Mouse (Mus musculus): ENCODE results near the gene Rpsa.

Rpsa gene

DNA sequence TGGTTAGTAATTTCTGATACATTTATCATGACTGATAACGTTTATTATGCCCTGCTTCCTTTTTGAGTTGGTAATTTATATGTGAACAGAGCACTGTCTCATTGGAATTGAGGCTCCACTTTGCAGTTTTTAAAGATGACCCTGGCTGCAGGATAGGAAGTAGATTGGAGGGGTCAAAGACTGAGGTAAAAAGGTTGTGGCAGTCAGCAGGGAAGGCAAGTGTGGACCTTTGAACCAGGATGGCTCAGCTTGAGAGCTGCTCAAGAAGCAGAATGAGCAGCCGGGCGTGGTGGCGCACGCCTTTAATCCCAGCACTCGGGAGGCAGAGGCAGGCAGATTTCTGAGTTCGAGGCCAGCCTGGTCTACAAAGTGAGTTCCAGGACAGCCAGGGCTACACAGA, 14.0 kb upstream of the Rpsa start:
- in situ Hi-C loops (cut with MseI, MboI) = no loop called here

DNA sequence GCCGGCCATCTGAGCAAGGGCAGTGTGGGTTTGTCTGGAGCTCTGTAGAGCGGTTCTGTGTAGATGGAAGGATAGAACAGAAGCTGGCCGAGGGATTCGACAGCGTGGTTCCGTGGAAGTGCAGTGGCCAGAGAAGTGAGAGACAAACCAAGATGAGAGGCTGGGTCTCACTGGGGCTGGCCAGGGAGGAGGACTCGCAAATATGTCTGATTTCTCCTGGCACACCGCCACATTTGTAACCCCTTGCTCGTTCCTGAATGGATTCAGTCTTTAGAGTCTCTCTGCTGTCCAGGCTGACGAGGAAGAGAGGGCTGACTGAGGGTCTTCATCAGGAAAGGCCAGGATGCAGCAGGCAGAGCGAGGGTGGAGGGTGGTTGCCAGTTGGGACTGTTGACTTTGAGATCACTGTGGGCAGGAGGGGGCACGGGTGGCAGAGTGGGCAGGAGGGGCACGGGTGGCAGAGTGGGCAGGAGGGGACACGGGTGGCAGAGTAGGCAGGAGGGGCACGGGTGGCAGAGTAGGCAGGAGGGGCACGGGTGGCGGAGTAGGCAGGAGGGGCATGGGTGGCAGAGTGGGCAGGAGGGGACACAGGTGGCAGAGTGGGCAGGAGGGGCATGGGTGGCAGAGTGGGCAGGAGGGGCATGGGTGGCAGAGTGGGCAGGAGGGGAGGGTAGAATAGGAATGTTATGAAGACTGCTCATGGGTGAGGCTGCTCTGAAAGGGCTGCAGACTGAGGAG, 13.3 kb upstream of the Rpsa start:
- in situ Hi-C loops (cut with MseI, MboI) = no loop called here

DNA sequence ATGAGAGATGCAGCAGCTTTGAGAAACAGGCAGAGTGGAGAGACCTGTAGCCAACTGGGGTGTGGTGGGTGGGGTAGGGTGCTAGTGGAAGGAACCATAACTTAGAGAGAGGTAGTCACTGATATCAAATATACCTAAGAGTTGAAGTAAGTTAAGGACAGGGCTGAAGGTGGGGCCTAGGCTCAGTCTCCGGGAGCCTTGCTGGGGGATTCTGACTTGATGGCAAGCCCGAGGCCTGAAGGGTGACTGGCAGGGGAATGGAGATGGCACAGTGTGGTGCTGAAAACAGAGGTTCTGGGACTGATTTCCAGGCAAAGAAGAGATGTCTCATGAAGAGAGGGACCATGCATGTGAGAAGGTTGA, 12.7 kb upstream of the Rpsa start:
- in situ Hi-C loops (cut with MseI, MboI) = no loop called here

DNA sequence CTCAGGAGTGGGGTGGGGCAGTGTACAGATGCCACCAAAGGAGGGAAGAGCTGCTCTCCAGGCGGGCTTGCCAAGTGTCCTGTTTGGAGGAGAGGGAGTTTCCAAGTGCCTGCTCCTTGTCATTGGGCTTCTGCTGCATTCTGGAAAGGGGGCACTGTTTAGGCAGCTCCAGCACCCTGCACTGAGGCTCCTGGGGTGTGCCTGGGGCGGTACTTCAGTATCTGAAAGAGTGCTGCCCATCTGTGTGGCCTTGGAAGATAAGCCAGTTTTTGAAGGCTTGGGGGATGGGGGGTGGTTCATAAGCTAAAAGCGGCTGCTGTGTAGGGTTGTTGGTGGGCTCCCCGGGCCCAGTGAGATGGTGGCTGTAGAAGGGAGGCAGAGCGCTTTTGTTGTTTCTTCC, 11.9 kb upstream of the Rpsa start:
- in situ Hi-C loops (cut with MseI, MboI) = no loop called here

DNA sequence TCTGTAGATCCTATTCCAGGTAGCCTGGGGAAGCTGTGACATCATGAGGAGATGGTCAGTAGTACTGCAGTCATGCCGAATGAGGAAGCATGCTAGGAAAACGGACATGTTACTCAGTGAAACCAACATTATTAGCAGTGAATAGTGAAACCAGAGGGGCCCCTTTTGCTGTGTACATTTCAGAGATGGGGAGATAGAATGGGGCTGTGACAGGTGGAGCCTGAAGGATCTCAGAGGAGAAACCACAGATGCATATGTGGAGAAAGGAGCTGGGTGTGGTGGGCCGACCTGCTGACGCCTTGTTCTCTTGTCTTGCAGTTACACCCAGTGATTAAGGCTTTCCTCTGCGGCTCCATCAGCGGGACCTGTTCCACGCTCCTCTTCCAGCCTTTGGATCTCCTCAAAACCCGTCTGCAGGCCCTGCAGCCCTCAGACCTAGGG, 11.3 kb upstream of the Rpsa start:
- in situ Hi-C loops (cut with MseI, MboI) = no loop called here

DNA sequence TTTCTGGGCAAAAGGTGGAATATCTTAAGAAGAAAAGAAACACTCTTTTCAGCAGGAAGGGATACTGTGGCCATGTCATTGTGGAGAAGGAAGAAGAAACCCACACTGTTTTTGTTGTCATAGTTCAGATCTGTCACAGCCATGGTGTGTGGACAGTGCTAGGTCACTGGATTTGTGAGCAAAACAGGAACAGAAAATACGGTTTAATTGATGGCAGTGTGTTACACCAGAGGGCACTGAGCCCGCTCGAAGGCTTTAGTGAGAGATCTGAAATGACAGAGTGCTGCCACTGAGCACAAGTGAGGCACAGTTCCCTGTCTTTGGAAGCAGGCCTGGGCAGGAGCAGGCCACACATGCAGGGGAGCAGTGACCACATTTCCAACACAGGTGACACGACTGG, 9.3 kb upstream of the Rpsa start:
- in situ Hi-C loops (cut with MseI, MboI) = no loop called here

DNA sequence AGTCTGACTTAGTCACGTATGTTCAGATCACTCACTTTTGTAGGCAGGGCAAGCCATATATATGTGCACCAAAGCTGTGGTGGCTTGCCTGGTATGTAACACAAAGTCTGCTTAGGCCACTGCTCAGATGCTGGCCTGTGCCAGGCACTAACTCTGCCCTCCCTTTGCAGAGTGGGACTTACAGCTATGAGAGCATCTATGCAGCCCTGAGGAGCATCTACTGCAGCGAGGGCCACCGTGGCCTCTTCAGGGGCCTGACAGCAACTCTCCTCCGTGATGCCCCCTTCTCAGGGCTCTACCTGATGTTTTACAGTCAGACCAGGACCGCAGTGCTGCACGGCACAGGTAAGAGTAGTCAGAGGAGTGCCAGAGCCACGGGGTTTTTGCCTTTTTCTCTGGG, 7.0 kb upstream of the Rpsa start:
- in situ Hi-C loops (cut with MseI, MboI) = no loop called here

DNA sequence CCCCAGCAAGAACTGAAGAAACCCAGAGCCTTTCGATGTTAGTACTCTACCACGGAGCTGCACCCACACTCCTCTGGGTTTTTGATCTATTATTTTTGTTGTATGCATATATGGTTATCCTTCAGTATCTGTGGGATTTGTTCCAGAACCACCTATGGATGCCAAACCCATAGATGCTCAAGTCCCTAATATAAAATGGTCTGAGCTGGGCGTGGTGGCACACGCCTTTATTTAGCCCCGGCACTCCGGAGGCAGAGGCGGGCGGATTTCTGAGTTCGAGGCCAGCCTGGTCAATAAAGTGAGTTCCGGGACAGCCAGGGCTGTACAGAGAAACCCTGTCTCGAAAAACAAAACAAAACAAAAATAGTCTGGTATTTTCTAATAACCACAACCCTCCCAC, 621 bp upstream of the Rpsa start:
- in situ Hi-C loops (cut with MseI, MboI) = no loop called here

DNA sequence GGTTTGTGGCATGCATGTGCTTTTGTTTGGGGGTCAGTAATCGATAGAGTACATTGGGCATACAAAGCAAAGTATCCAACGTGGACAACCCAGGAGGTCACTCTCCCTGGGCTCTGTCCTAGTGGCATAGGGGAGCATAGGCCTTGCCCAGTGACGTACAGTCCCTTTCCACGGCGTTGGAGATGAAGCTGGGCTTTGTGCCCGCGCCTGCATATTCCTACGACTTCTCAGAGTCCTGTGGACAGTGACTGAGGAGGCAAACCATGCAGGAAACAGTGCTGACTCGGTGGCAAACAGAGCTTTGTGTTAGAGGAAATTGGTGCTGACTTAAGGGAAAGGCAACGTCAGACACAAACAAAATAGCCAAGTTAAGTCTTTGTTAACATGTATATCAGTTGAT, 1.8 kb downstream of the Rpsa start:
- in situ Hi-C loops (cut with MseI, MboI) = no loop called here

DNA sequence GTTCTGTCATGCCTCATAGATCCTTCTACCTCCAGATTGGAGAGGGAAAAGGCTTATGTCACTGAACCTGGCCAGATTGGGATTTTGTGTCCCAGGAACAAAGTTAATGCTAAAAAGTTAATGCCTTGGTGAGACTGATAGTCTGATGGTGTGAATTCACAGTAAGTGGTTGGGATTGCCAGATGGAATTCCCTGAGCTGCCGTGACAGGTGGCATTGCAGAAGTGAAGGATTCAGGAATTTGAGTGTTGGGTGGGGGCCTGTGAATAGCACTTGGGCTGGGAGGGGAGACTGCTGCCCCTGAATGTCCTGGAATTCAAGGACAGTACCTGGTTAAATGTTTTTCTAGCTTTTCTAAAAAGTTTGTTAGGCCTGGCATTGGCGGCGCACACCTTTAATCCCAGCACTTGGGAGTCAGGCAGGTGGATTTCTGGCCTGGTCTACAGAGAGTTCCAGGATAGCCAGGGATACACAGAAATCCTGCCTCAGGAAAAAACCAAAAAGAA, 4.3 kb downstream of the Rpsa start:
- in situ Hi-C loops (cut with MseI, MboI) = no loop called here

DNA sequence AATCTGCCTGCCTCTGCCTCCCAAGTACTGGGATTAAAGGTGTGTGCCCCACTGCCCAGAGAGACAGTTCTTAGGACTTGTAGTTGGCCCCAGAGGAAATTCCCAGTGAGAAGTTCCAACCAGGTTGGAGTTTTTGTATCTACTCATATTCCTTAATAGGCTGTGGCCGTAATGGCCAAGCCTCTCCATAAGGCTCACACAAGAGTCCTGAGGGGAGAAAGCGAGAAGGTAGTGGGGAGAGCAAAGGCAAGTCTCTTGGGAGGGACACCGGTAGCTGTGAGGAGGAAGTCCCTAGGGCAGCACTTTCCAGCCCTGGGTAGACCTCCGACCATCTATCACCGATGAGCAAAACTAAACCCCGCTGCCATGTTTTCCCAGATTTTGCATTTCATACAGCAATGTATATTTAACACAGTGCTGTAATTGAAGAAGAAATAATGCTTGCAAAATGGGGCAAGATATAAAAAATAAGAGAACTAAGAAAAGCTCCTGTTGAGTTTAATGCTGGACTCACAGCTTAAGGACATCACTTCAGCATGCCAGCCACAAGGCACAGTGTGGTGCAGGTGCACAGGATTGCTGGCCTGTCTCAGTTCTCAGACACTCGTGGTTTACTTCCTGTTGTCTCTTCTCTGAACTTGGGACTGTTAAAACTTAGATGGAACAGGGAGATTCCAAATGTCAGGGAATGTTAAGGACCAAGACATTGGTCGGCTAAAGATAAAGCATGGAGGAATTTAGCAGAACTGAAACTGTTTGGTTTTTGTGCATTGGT, 5.7 kb downstream of the Rpsa start:
- in situ Hi-C loops (cut with MseI, MboI) = no loop called here

DNA sequence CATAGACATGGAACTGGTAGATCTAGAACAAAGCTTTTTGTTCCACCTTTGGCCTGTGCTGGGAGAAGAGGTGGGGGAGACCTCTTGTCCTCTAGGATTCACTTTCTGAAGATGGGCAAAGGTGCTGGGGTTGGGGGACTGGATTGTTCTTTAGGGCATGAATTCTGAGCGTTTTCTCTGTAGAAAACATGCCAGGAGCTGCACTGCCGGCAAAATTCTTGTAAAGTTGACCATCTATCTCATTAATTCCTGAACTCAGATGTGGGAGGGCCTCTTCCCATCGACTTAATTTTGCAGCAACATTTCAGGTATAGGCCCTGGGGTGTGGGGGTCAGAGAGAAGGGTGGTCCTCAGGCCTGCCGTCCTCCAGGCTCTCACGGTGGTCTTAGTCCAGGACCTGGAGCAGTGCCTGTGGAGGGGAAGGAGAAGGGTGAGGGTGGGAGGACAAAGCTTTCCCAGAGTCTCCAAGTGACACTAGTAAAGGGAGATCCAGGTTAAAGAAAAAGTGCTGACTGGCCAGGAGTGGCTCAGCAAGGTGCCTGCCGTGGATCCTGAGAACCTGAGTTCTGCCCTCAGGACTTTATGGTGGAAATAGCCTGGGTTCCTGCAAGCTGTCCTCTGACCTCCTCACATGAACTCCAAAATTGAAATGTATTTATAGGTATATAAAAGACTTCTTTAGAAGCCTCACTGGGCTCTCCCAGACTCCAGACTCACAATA, 6.4 kb downstream of the Rpsa start:
- in situ Hi-C loops (cut with MseI, MboI) = no loop called here

DNA sequence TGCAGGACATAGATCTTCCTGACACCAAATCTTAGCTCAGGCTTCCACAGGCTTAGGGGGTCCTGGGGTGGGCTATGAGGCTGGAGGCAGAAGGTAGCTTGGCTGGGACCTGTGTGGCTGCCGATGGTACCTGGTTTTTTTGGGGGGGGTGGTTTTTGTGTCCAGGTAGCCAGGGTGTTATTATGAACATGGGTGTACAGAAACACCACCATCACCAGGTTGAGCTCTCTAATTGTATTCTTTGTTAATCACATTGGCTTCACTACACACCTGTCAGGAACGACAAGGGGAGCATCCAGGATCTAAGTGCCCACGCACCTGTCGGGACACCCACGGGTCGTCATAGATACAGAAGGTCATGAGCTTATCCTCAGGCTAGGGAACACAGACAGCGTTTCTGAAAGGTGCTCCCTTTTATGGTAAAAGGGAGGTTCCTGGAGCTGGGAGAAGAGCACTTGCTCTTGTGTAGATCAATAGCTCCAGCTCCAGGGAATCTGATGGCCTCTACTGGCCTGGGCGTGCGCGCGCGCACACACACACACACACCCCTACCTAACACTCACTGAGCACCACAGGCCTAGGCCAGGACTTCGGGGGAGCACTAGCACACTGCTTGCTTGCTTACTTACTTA, 7.2 kb downstream of the Rpsa start:
- in situ Hi-C loops (cut with MseI, MboI) = no loop called here

DNA sequence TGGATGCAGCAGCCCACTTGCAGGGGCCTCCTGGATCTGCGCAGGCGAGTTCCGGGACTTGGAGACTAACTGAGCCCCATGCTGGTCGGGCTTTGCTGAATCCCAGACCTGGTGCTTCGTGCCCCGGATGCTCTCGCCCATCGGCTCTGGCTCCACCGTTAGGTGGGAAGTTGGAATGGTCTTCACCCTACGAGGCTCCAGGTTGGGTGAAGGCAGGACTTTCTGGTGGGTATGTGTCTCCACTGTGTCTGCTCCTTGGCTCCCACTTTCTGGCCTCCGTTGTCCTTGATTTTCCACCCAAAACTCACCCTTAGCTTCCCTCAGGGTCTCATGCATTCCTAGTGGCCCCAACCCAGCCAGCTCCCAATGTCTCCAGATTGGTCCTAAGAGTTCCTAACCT, 8.0 kb downstream of the Rpsa start:
- in situ Hi-C loops (cut with MseI, MboI) = no loop called here

DNA sequence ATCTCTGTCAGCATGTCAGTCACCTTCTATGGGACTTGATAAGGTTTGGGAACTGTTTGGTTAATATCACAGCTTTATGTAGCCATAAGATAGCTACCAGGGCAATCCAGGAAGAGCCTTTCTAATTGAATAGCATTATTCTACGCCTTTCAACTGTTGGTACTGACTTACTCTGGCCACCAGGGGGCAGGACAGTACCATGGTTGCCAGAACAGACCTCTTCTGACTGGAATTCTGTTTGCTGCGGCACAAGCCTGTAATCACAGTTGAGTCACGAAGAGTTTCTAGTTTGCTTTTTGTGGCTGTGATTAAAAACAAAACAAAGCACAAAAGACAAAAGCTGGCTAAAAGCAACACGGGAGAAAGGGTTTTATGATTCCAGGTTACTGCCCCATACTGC, 13.2 kb downstream of the Rpsa start:
- in situ Hi-C loops (cut with MseI, MboI) = no loop called here

DNA sequence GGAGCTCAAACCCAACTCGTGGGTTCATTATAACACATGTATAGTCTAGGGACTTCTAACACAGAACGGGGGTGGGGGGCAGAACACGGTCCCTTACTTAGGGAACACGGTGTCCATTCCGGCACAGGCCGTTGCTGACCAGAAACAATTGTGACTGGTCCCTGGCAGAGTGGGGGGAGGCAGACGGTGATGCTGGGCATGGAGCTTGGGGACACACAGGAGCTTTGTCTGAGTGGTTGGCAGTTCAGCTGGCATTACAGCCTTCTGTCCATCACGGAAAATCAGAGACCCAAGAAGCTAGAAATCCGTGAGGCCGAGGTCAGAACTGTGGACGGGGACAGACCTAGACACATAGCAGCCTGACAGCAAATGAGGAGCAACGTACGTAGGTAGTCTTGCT, 17.0 kb downstream of the Rpsa start:
- in situ Hi-C loops (cut with MseI, MboI) = no loop called here

DNA sequence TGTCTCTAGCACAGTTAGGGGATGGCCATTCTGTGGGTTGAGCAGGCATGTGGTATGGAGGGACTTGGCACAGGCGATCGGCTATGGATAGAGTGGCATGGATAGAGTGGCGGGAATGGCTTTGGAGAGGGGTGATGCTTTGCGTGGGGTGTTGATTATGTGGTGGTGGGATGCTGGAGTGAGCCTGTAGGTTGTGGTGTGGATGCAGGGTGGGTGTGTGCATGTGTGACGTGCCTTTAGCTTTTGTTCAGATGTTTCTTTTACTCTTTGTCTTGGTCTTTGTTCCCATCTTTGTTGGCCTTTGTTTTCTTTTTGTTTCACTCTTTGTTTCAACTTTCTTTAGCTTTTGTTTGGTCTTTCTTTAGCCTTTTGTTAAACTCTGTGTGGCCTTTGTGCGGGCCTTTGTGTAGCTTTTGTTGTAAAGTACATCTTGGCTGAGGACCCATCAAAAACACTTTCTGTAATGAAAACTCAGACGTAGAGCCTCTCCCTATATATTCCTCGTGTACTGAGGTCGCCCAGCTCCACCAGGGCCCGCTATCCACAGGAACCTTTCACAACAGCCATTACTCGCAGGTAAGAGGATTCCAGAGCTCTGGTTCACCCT, 21.8 kb downstream of the Rpsa start, which contains the start of gene Mobp:
Gene Mobp (plus strand): TSS at position 486 of the 607 bp plus-strand sequence.
- in situ Hi-C loops (cut with MseI, MboI) = no loop called here

DNA sequence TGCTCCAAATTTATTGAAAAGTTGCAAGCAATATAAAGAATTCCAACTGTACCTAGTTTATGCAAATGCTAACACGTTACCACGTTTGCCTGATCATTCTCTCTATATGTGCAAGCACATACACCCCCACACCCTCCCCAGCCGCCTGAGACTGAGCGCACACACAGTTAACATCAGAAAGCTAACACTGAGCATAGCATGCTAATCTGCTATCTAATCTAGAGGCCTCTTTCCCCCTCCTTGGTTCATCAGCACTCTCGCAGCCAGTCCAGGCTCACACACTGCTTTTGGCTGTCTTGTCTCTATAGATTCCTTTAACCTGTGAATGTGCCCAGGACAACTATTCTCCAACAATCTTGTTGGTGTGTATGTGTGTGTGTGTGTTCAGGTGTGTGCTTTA, 23.7 kb downstream of the Rpsa start:
- in situ Hi-C loops (cut with MseI, MboI) = no loop called here

DNA sequence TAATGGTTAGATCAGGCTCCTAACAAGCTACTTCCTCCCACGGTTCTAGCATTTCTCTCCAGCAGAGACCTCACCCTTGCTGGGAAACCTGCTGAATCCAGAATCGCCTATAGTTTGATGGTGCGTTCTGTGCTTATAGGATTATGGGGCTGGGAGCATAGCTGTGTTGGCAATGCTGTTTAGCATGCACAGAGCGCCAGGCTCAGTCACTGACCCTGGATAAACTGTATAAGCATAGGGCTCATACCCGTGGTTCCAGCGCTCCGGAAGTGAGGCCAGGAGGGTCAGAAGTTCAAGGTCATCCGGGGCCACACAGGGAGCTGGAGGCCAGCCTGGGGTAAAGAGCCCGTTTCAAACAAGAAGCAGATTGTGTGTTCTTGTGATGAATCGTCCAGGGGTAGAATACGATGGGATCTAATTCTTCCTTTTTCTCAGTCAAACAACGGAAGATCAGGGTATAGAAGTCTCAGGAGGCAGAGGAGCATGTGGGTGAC, 24.5 kb downstream of the Rpsa start:
- in situ Hi-C loops (cut with MseI, MboI) = no loop called here

DNA sequence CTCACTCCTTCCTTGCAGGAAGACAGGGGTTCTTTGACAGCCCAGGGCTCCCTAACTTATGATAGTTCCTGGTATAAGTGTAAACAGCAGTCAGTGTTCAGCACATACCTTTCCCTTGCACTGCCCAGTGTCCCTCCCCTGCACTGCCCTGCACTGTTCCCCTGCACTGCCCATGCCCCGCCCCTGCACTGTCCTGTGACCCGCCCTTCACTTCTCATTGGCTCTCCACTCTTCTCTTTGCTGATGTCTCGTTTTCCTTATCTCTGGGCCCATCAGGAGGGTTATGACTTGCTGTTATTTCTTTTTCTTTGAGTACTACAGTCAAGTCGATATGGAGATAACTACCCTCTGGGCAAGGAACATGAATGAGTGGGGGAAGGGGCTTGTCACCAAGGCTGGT, 30.6 kb downstream of the Rpsa start:
- in situ Hi-C loops (cut with MseI, MboI) = no loop called here

DNA sequence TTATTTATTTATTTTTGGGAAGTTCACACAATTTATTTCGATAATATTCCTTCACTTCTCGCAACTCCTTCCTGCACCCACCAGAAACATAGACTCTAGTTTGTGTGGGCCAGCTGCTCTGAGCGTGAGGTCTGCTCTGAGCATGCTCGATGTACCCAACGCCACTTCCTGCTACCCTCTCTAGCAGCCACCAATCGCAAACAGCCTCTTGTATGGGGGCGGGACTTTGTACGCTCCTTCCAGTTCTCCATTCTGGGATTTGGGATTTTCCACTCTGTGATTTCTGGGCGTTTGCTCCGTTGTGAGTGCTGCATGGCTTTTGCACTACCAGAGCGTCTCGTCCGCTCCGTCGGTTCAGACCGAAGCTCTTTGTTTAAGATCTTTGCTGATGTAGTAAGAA, 36.4 kb downstream of the Rpsa start:
- in situ Hi-C loops (cut with MseI, MboI) = no loop called here
